Mouse (Mus musculus): Measurements from ENCODE around the gene Fam19a2. TPM values are rescaled to one million over a fixed set of nuclear protein-coding genes. Genes with fewer than 3 reads are reported as not detected.
A peak's percentile ranks its signal among the peaks of the same experiment; 100 is the strongest.

The Fam19a2 gene
- polyA plus RNA-seq (2015; fragmentation: Nextera tagmentation; extraction: Ambion mirVana), result 0.29 and 0.47 TPM in 2 replicates

DNA sequence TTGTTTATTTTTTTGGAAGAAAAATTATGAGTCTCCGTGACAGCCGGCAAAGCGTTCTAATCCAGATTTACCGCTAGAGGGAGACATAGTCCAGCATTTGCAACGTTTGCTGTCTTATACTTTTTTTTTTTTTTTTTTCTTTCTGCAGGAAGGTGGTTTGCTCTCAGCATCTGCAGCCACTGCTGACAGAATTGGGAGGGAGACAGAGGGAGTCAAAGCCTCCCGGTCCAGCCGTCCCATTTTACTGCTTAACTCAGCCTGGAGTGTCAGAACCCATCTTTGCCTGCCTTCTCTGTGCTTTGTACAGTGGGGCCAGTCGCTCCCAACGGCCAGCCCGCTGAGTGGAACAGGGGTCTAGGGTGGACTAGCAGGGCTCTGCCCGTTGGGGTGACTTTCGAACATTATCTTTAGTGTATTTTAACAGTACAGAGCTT, at the start of gene Fam19a2:
TSS of gene Fam19a2 (plus strand) at position 121 of the 434 bp plus-strand sequence.
- peaks cover 14% of the 10 kb centered on the region for H3K4me1 ChIP-seq (ENCODE audit: control insufficient read depth, insufficient read depth, low read length)
- peak within 1 kb of the TSS; percentile 99 for H3K4me2 ChIP-seq (ENCODE audit: low read depth, low read length)
- peak within 1 kb of the TSS; percentile 66 for H3K4me3 ChIP-seq (ENCODE audit: low read length)
- no peaks in the 10 kb centered on the region for H3K36me3 ChIP-seq (ENCODE audit: control insufficient read depth, insufficient read depth)
- H3K27ac ChIP-seq (ENCODE audit: low read length), result no peak within 1 kb of the TSS
- ATAC-seq (replicated peaks; ENCODE audit: extremely low read depth, insufficient read depth, low FRiP score), result no peak
- no peaks in the 10 kb centered on the region for H3K9me3 ChIP-seq (replicated peaks; ENCODE audit: control insufficient read depth, low read length)
- H3K27me3 ChIP-seq (ENCODE audit: control insufficient read depth, insufficient read depth, low read length), result peaks cover 32% of the 10 kb centered on the region
- WGBS, result 2% methylated on average over 12 of the region's 12 CpGs
- H3K9ac ChIP-seq (ENCODE audit: low read length), result peak within 1 kb of the TSS; percentile 59

- Histone ChIP-seq H3K27me3 (ENCODE audit: control insufficient read depth, insufficient read depth, low read length) (no peaks in the 10 kb centered on the region), H3K9ac (ENCODE audit: low read length) (no peak overlapping the region), H3K9me3 (replicated peaks; ENCODE audit: control insufficient read depth, low read length) (no peaks in the 10 kb centered on the region), H3K4me2 (ENCODE audit: low read depth, low read length) (no peak overlapping the region), H3K36me3 (ENCODE audit: control insufficient read depth, insufficient read depth) (no peaks in the 10 kb centered on the region), H3K27ac (ENCODE audit: low read length) (no peak overlapping the region), H3K4me3 (ENCODE audit: low read length) (no peak overlapping the region), H3K4me1 (ENCODE audit: control insufficient read depth, insufficient read depth, low read length) (no peaks in the 10 kb centered on the region)
- WGBS, result 75% methylated on average over 5 of the region's 5 CpGs
- ATAC-seq (replicated peaks; ENCODE audit: extremely low read depth, insufficient read depth, low FRiP score), result no peak
These were observed 41.0 kb upstream of the Fam19a2 start for GRCm38 (mm10) chr10:123222785-123223184.

DNA sequence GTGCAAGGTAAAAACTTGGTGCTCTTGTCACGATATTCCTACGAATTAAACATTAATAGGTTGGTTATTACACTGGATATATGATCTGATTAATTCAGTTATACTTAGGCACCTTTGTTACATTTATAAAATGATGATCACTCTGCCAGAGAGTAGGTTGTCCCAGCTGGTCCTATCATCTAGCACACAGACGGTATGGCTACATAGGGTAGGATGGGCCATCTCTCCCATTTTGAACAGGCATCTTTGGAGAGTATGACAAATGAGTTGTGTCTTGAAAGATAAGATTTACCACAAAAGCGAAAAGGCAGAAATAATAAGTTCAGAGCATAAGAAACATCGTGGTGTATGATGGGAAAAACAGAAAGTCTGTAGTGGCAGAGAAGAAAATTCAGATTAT, 34.4 kb upstream of the Fam19a2 start:
- H3K36me3 ChIP-seq (ENCODE audit: control insufficient read depth, insufficient read depth), result no peaks in the 10 kb centered on the region
- no peaks in the 10 kb centered on the region for H3K9me3 ChIP-seq (replicated peaks; ENCODE audit: control insufficient read depth, low read length)
- H3K27ac ChIP-seq (ENCODE audit: low read length), result no peak overlapping the region
- H3K9ac ChIP-seq (ENCODE audit: low read length), result no peak overlapping the region
- H3K27me3 ChIP-seq (ENCODE audit: control insufficient read depth, insufficient read depth, low read length), result no peaks in the 10 kb centered on the region
- H3K4me2 ChIP-seq (ENCODE audit: low read depth, low read length), result no peak overlapping the region
- 83% methylated on average over 5 of the region's 5 CpGs for WGBS
- H3K4me3 ChIP-seq (ENCODE audit: low read length), result no peak overlapping the region
- H3K4me1 ChIP-seq (ENCODE audit: control insufficient read depth, insufficient read depth, low read length), result no peaks in the 10 kb centered on the region
- ATAC-seq (replicated peaks; ENCODE audit: extremely low read depth, insufficient read depth, low FRiP score), result no peak

GRCm38 (mm10) chr10:123248063-123248462, 15.7 kb upstream of the Fam19a2 start:
- no peak overlapping the region for H3K4me2 ChIP-seq (ENCODE audit: low read depth, low read length)
- no peaks in the 10 kb centered on the region for H3K27me3 ChIP-seq (ENCODE audit: control insufficient read depth, insufficient read depth, low read length)
- H3K4me1 ChIP-seq (ENCODE audit: control insufficient read depth, insufficient read depth, low read length), result no peaks in the 10 kb centered on the region
- no peak for ATAC-seq (replicated peaks; ENCODE audit: extremely low read depth, insufficient read depth, low FRiP score)
- H3K4me3 ChIP-seq (ENCODE audit: low read length), result no peak overlapping the region
- no peak overlapping the region for H3K27ac ChIP-seq (ENCODE audit: low read length)
- no peaks in the 10 kb centered on the region for H3K9me3 ChIP-seq (replicated peaks; ENCODE audit: control insufficient read depth, low read length)
- 62% methylated on average over 6 of the region's 6 CpGs for WGBS
- no peaks in the 10 kb centered on the region for H3K36me3 ChIP-seq (ENCODE audit: control insufficient read depth, insufficient read depth)
- no peak overlapping the region for H3K9ac ChIP-seq (ENCODE audit: low read length)

DNA sequence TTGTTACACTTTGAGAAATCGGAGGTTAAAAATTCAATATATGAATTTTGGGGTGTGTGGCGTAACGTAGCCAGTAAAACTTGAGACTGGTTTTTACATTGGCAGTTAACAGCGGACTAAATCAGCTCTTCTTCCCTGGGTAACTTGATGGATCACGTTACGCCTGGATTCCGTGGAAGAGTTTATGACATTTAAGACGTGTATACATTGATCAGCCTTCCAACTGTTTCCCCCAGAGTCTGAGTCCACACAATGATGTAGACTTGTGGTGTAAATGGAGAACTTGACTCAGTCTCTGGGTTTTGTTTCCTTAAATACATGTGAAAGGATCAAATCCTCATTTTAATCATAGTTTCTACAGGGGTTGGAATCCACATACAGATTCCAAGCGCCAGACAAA, 11.9 kb upstream of the Fam19a2 start:
- ATAC-seq (replicated peaks; ENCODE audit: extremely low read depth, insufficient read depth, low FRiP score), result no peak
- no peaks in the 10 kb centered on the region for H3K4me1 ChIP-seq (ENCODE audit: control insufficient read depth, insufficient read depth, low read length)
- H3K27me3 ChIP-seq (ENCODE audit: control insufficient read depth, insufficient read depth, low read length), result no peaks in the 10 kb centered on the region
- no peak overlapping the region for H3K9ac ChIP-seq (ENCODE audit: low read length)
- WGBS, result 79% methylated on average over 9 of the region's 9 CpGs
- H3K9me3 ChIP-seq (replicated peaks; ENCODE audit: control insufficient read depth, low read length), result no peaks in the 10 kb centered on the region
- H3K4me3 ChIP-seq (ENCODE audit: low read length), result no peak overlapping the region
- no peaks in the 10 kb centered on the region for H3K36me3 ChIP-seq (ENCODE audit: control insufficient read depth, insufficient read depth)
- H3K4me2 ChIP-seq (ENCODE audit: low read depth, low read length), result no peak overlapping the region
- H3K27ac ChIP-seq (ENCODE audit: low read length), result no peak overlapping the region

DNA sequence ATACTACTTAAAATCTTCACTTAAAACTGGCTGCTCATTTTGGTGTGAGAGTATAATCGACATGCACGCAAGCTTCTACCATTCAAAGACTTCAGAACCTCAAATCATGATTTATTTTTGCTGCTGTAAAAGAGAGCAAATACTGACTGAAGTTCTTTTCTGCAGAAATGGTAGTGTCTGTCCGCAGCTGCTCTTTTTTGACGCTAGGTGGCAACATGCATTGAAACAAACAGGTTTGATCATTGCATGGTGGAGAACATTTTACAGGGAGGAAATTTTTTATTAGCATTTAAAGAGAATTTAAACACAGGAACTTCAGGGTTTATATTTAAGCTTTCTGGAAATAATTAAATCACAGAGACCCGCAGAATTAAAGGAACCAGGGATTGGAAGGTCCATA, 9.5 kb upstream of the Fam19a2 start:
- H3K9me3 ChIP-seq (replicated peaks; ENCODE audit: control insufficient read depth, low read length), result no peaks in the 10 kb centered on the region
- H3K9ac ChIP-seq (ENCODE audit: low read length), result no peak overlapping the region
- ATAC-seq (replicated peaks; ENCODE audit: extremely low read depth, insufficient read depth, low FRiP score), result no peak
- no peaks in the 10 kb centered on the region for H3K4me1 ChIP-seq (ENCODE audit: control insufficient read depth, insufficient read depth, low read length)
- H3K27ac ChIP-seq (ENCODE audit: low read length), result no peak overlapping the region
- no peaks in the 10 kb centered on the region for H3K27me3 ChIP-seq (ENCODE audit: control insufficient read depth, insufficient read depth, low read length)
- WGBS, result 38% methylated on average over 5 of the region's 5 CpGs
- no peak overlapping the region for H3K4me3 ChIP-seq (ENCODE audit: low read length)
- no peak overlapping the region for H3K4me2 ChIP-seq (ENCODE audit: low read depth, low read length)
- H3K36me3 ChIP-seq (ENCODE audit: control insufficient read depth, insufficient read depth), result no peaks in the 10 kb centered on the region

DNA sequence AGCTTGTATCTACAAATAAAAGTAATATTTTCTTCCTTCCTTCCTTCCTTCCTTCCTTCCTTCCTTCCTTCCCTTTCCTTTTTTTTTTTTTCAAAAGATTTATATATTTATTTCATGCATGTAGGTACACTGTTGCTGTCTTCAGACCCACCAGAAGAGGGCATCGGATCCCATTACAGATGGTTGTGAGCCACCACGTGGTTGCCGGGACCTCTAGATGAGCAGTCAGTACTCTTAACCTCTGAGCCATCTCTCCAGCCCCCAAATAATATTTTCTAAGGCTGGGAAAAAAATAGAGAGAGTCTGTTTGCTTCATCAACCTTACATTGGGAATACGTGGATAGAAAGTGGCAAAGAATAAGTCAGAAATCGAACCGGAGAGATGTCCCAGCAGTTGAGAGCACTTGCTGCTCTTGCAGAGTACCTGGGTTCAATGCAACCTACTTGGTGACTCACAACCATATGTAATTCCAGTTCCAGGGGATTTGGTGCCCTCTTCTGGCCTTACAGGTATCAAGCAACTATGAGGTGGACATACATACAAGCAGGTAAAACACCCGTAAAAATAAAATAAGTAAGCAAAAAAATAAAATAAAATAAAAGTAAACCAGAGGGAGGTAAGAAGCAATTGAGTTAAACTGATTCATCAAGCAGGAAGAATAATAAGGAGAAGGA, 8.0 kb upstream of the Fam19a2 start:
- ATAC-seq (replicated peaks; ENCODE audit: extremely low read depth, insufficient read depth, low FRiP score), result no peak
- no peak overlapping the region for H3K9ac ChIP-seq (ENCODE audit: low read length)
- no peak overlapping the region for H3K27ac ChIP-seq (ENCODE audit: low read length)
- no peak overlapping the region for H3K4me3 ChIP-seq (ENCODE audit: low read length)
- no peaks in the 10 kb centered on the region for H3K36me3 ChIP-seq (ENCODE audit: control insufficient read depth, insufficient read depth)
- no peaks in the 10 kb centered on the region for H3K27me3 ChIP-seq (ENCODE audit: control insufficient read depth, insufficient read depth, low read length)
- 75% methylated on average over 7 of the region's 7 CpGs for WGBS
- no peaks in the 10 kb centered on the region for H3K9me3 ChIP-seq (replicated peaks; ENCODE audit: control insufficient read depth, low read length)
- H3K4me2 ChIP-seq (ENCODE audit: low read depth, low read length), result no peak overlapping the region
- no peaks in the 10 kb centered on the region for H3K4me1 ChIP-seq (ENCODE audit: control insufficient read depth, insufficient read depth, low read length)

- peaks cover 32% of the 10 kb centered on the region for H3K27me3 ChIP-seq (ENCODE audit: control insufficient read depth, insufficient read depth, low read length)
- H3K4me2 ChIP-seq (ENCODE audit: low read depth, low read length), result peak overlapping the region; percentile 99
- peak overlapping the region; percentile 66 for H3K4me3 ChIP-seq (ENCODE audit: low read length)
- WGBS, result under 1% methylated on average over 83 of the region's 84 CpGs
- H3K4me1 ChIP-seq (ENCODE audit: control insufficient read depth, insufficient read depth, low read length), result peaks cover 14% of the 10 kb centered on the region
- H3K9me3 ChIP-seq (replicated peaks; ENCODE audit: control insufficient read depth, low read length), result no peaks in the 10 kb centered on the region
- no peak overlapping the region for H3K27ac ChIP-seq (ENCODE audit: low read length)
- H3K9ac ChIP-seq (ENCODE audit: low read length), result peak overlapping the region; percentile 59
- ATAC-seq (replicated peaks; ENCODE audit: extremely low read depth, insufficient read depth, low FRiP score), result 0 out of 2 replicates have a peak, but pooled peaks have one; percentile 45
- no peaks in the 10 kb centered on the region for H3K36me3 ChIP-seq (ENCODE audit: control insufficient read depth, insufficient read depth)
These were observed 830 bp downstream of the Fam19a2 start for GRCm38 (mm10) chr10:123264461-123265191.

- Histone ChIP-seq H3K36me3 (ENCODE audit: control insufficient read depth, insufficient read depth) (no peaks in the 10 kb centered on the region), H3K4me1 (ENCODE audit: control insufficient read depth, insufficient read depth, low read length) (peaks cover 14% of the 10 kb centered on the region), H3K9me3 (replicated peaks; ENCODE audit: control insufficient read depth, low read length) (no peaks in the 10 kb centered on the region), H3K9ac (ENCODE audit: low read length) (peak overlapping the region; percentile 59), H3K27me3 (ENCODE audit: control insufficient read depth, insufficient read depth, low read length) (peaks cover 32% of the 10 kb centered on the region), H3K4me3 (ENCODE audit: low read length) (peak overlapping the region; percentile 66), H3K27ac (ENCODE audit: low read length) (no peak overlapping the region), H3K4me2 (ENCODE audit: low read depth, low read length) (peak overlapping the region; percentile 99)
- whole genome bisulfite sequencing, result under 1% methylated on average over 47 of the region's 50 CpGs
- ATAC-seq (replicated peaks; ENCODE audit: extremely low read depth, insufficient read depth, low FRiP score), result no peak
These were observed 1.5 kb downstream of the Fam19a2 start for GRCm38 (mm10) chr10:123265241-123265790.
